Comparison of ENCODE assay signal across 23 mouse cellular contexts in genomic region chr10:40763084-40763720, GRCm38 (mm10).
DNase-seq lines count a peak whose midpoint lies in the region; ATAC-seq and TF ChIP-seq lines count a peak whose summit lies in the region.
"Had no signal": no experiment of that assay in that cellular context is flagged by ENCODE, and none has a peak within 500 bp of the region (broad histone marks: within the 10 kb centered on the region; RNA-seq: fewer than 3 reads in every experiment).

No protein-coding gene starts in this region.

- whole genome bisulfite sequencing in forebrain, embryonic 16.5 days = 69% methylated on average over 5 of the region's 5 CpGs
- 87% methylated on average over 5 of the region's 5 CpGs for WGBS in forebrain, embryonic 10.5 days
- 59% methylated on average over 5 of the region's 5 CpGs for WGBS in hindbrain, embryonic 15.5 days
- WGBS in hindbrain, postnatal 0 days = 50% methylated on average over 5 of the region's 5 CpGs
- WGBS in midbrain, embryonic 16.5 days = 73% methylated on average over 5 of the region's 5 CpGs
- whole genome bisulfite sequencing in midbrain, embryonic 15.5 days = 77% methylated on average over 5 of the region's 5 CpGs
- 35% methylated on average over 5 of the region's 5 CpGs for WGBS in neural tube, embryonic 14.5 days

- H3K4me1 ChIP-seq in forebrain, embryonic 16.5 days (replicated peaks; ENCODE audit: control insufficient read depth, insufficient read depth, low read length) = peaks cover 17% of the 10 kb centered on the region
- 0 out of 2 replicates have a peak, but pooled peaks cover 10% of the 10 kb centered on the region for H3K4me1 ChIP-seq in forebrain, embryonic 10.5 days
- H3K4me1 ChIP-seq in hindbrain, embryonic 15.5 days (replicated peaks) = 0 out of 2 replicates have a peak, but pooled peaks cover 6% of the 10 kb centered on the region
- H3K4me1 ChIP-seq in hindbrain, postnatal 0 days (ENCODE audit: insufficient read depth, low read length) = no peaks in the 10 kb centered on the region
- peaks cover 6% of the 10 kb centered on the region; the same call in 1 of the 2 replicates for H3K4me1 ChIP-seq in midbrain, embryonic 16.5 days (ENCODE audit: control insufficient read depth, insufficient read depth, low read length)
- H3K4me1 ChIP-seq in midbrain, embryonic 15.5 days = 0 out of 2 replicates have a peak, but pooled peaks cover 3% of the 10 kb centered on the region
- 0 out of 2 replicates have a peak, but pooled peaks cover 4% of the 10 kb centered on the region for H3K4me1 ChIP-seq in neural tube, embryonic 14.5 days (ENCODE audit: control insufficient read depth, insufficient read depth, low read length)
- H3K4me1 ChIP-seq: liver, embryonic 15.5 days had no signal

- H3K9ac ChIP-seq in forebrain, embryonic 16.5 days (replicated peaks; ENCODE audit: low read depth, low read length) = no peak overlapping the region
- no peak overlapping the region for H3K9ac ChIP-seq in hindbrain, embryonic 15.5 days
- H3K9ac ChIP-seq in hindbrain, postnatal 0 days (replicated peaks; ENCODE audit: low read length) = no peak overlapping the region
- H3K9ac ChIP-seq in midbrain, embryonic 16.5 days (ENCODE audit: low read depth, low read length) = no peak overlapping the region
- H3K9ac ChIP-seq in midbrain, embryonic 15.5 days = no peak overlapping the region
- no peak overlapping the region for H3K9ac ChIP-seq in neural tube, embryonic 14.5 days (replicated peaks; ENCODE audit: low read depth, low read length)
- H3K9ac ChIP-seq: liver, embryonic 15.5 days; lung, embryonic 14.5 days; midbrain, embryonic 12.5 days had no signal

- H3K36me3 ChIP-seq in forebrain, embryonic 16.5 days (ENCODE audit: control insufficient read depth, insufficient read depth) = no peaks in the 10 kb centered on the region
- H3K36me3 ChIP-seq in forebrain, embryonic 10.5 days (replicated peaks) = no peaks in the 10 kb centered on the region
- no peaks in the 10 kb centered on the region for H3K36me3 ChIP-seq in hindbrain, embryonic 15.5 days
- H3K36me3 ChIP-seq in hindbrain, postnatal 0 days (ENCODE audit: insufficient read depth, low read length) = no peaks in the 10 kb centered on the region
- no peaks in the 10 kb centered on the region for H3K36me3 ChIP-seq in midbrain, embryonic 16.5 days (ENCODE audit: control insufficient read depth, insufficient read depth, low read length)
- H3K36me3 ChIP-seq in midbrain, embryonic 15.5 days (replicated peaks) = no peaks in the 10 kb centered on the region
- H3K36me3 ChIP-seq in neural tube, embryonic 14.5 days (ENCODE audit: control insufficient read depth, insufficient read depth, low read length) = no peaks in the 10 kb centered on the region
- H3K36me3 ChIP-seq: liver, embryonic 15.5 days; midbrain, embryonic 12.5 days had no signal

- H3K4me3 ChIP-seq in forebrain, embryonic 16.5 days (replicated peaks; ENCODE audit: low read length) = no peak overlapping the region
- H3K4me3 ChIP-seq in forebrain, embryonic 10.5 days = no peak overlapping the region
- H3K4me3 ChIP-seq in hindbrain, embryonic 15.5 days = no peak overlapping the region
- H3K4me3 ChIP-seq in hindbrain, postnatal 0 days (ENCODE audit: low read length) = no peak overlapping the region
- H3K4me3 ChIP-seq in midbrain, embryonic 16.5 days (ENCODE audit: low read depth, low read length) = no peak overlapping the region
- no peak overlapping the region for H3K4me3 ChIP-seq in midbrain, embryonic 15.5 days
- no peak overlapping the region for H3K4me3 ChIP-seq in neural tube, embryonic 14.5 days (ENCODE audit: low read depth, low read length)
- H3K4me3 ChIP-seq: liver, embryonic 15.5 days; midbrain, embryonic 12.5 days had no signal

- 0 out of 2 replicates have a peak, but pooled peaks have one; percentile 34 for ATAC-seq in forebrain, embryonic 16.5 days
- peak; percentile 51; the same call in 1 of the 2 replicates for ATAC-seq in hindbrain, embryonic 15.5 days (ENCODE audit: low FRiP score, low read depth)
- no peak for ATAC-seq in hindbrain, postnatal 0 days
- ATAC-seq in midbrain, embryonic 16.5 days = peak; percentile 61; the same call in 1 of the 2 replicates
- no peak for ATAC-seq in midbrain, embryonic 15.5 days (replicated peaks)
- peak; percentile 52; the same call in 1 of the 2 replicates for ATAC-seq in neural tube, embryonic 14.5 days (ENCODE audit: low read depth)
- ATAC-seq: intestine, postnatal 0 days; Patski had no signal

- no peak for TF ChIP-seq CTCF in hindbrain, postnatal 0 days (IDR thresholded peaks at IDR 0.05; ENCODE audit: low read depth)

- no peaks in the 10 kb centered on the region for H3K27me3 ChIP-seq in forebrain, embryonic 16.5 days (replicated peaks; ENCODE audit: control insufficient read depth, insufficient read depth, low read length)
- no peaks in the 10 kb centered on the region for H3K27me3 ChIP-seq in forebrain, embryonic 10.5 days (ENCODE audit: poor library complexity, severe bottlenecking)
- H3K27me3 ChIP-seq in hindbrain, embryonic 15.5 days = no peaks in the 10 kb centered on the region
- H3K27me3 ChIP-seq in hindbrain, postnatal 0 days (ENCODE audit: insufficient read depth, low read length) = no peaks in the 10 kb centered on the region
- H3K27me3 ChIP-seq in midbrain, embryonic 16.5 days (ENCODE audit: control insufficient read depth, insufficient read depth, low read depth, low read length) = no peaks in the 10 kb centered on the region
- no peaks in the 10 kb centered on the region for H3K27me3 ChIP-seq in midbrain, embryonic 15.5 days (replicated peaks)
- H3K27me3 ChIP-seq in neural tube, embryonic 14.5 days (ENCODE audit: control insufficient read depth, insufficient read depth, low read length) = no peaks in the 10 kb centered on the region
- H3K27me3 ChIP-seq: liver, embryonic 15.5 days; midbrain, embryonic 12.5 days had no signal

- H3K9me3 ChIP-seq in forebrain, embryonic 16.5 days (ENCODE audit: control insufficient read depth, low read length) = no peaks in the 10 kb centered on the region
- no peaks in the 10 kb centered on the region for H3K9me3 ChIP-seq in forebrain, embryonic 10.5 days
- no peaks in the 10 kb centered on the region for H3K9me3 ChIP-seq in hindbrain, embryonic 15.5 days
- H3K9me3 ChIP-seq in hindbrain, postnatal 0 days (ENCODE audit: low read length) = no peaks in the 10 kb centered on the region
- H3K9me3 ChIP-seq in midbrain, embryonic 16.5 days (replicated peaks; ENCODE audit: control insufficient read depth, low read length, poor library complexity, severe bottlenecking) = no peaks in the 10 kb centered on the region
- no peaks in the 10 kb centered on the region for H3K9me3 ChIP-seq in midbrain, embryonic 15.5 days
- no peaks in the 10 kb centered on the region for H3K9me3 ChIP-seq in neural tube, embryonic 14.5 days (ENCODE audit: control insufficient read depth, low read length)
- H3K9me3 ChIP-seq: liver, embryonic 15.5 days; midbrain, embryonic 12.5 days had no signal

- H3K27ac ChIP-seq in forebrain, embryonic 16.5 days (ENCODE audit: low read length) = peak overlapping the region; percentile 70
- H3K27ac ChIP-seq in forebrain, embryonic 10.5 days = no peak overlapping the region
- no peak overlapping the region for H3K27ac ChIP-seq in hindbrain, embryonic 15.5 days (replicated peaks)
- H3K27ac ChIP-seq in hindbrain, postnatal 0 days = no peak overlapping the region
- no peak overlapping the region for H3K27ac ChIP-seq in midbrain, embryonic 16.5 days (ENCODE audit: low read length)
- H3K27ac ChIP-seq in midbrain, embryonic 15.5 days = no peak overlapping the region
- H3K27ac ChIP-seq in neural tube, embryonic 14.5 days (ENCODE audit: low read depth, low read length) = no peak overlapping the region
- H3K27ac ChIP-seq: liver, embryonic 15.5 days; midbrain, embryonic 12.5 days had no signal

- no peak overlapping the region for H3K4me2 ChIP-seq in forebrain, embryonic 16.5 days (ENCODE audit: low read length)
- H3K4me2 ChIP-seq in hindbrain, embryonic 15.5 days = no peak overlapping the region
- no peak overlapping the region for H3K4me2 ChIP-seq in hindbrain, postnatal 0 days (ENCODE audit: low read depth, low read length)
- H3K4me2 ChIP-seq in midbrain, embryonic 16.5 days (ENCODE audit: low read length) = no peak overlapping the region
- H3K4me2 ChIP-seq in midbrain, embryonic 15.5 days = no peak overlapping the region
- no peak overlapping the region for H3K4me2 ChIP-seq in neural tube, embryonic 14.5 days (ENCODE audit: low read depth, low read length)
- H3K4me2 ChIP-seq: heart, embryonic 11.5 days; liver, embryonic 15.5 days; lung, embryonic 14.5 days; midbrain, embryonic 12.5 days had no signal

- no peak for DNase-seq in forebrain, embryonic 10.5 days (ENCODE audit: extremely low spot score, low spot score)
- no peak for DNase-seq in hindbrain, postnatal 0 days (ENCODE audit: low spot score)
- DNase-seq in heart, adult 18-20 months = no peak
- DNase-seq: adrenal gland, postnatal 10 days; cerebellum, adult 8-10 months; cerebellum, postnatal 25 days; gastrocnemius, postnatal 14 days; heart, postnatal 4 days; kidney, postnatal 14 days; left cerebral cortex, postnatal 4 days; lung, embryonic 14.5 days; lung, postnatal 14 days; thymus, postnatal 4 days had no signal

Comparison
In these comparisons a context has a peak if more than half of its experiments do, and no peak if none do; other contexts are left out.
1. ATAC-seq: peak in forebrain, embryonic 16.5 days (single experiment), hindbrain, embryonic 15.5 days (single experiment), midbrain, embryonic 16.5 days (single experiment) and neural tube, embryonic 14.5 days (single experiment); none in hindbrain, postnatal 0 days (single experiment) and midbrain, embryonic 15.5 days (single experiment).